Mouse (Mus musculus) embryo, embryonic 10 days (tissue): ENCODE data around the gene Atad1.
A peak's percentile ranks its signal among the peaks of the same experiment; 100 is the strongest.
"Not testable (repeated sequence)": the region's sequence is repeated elsewhere in the genome, so short reads cannot be mapped to it uniquely, and the experiment has no call there.

Experiments used
- DNase-seq: peaks from one replicate; pipeline ENCODE4 v3.0.0-alpha.2; 2015; ENCODE audit warnings: low spot score

The Atad1 gene

GRCm38 (mm10) chr19:32739686-32740085, at the start of gene Atad1:
Gene Atad1 (minus strand): TSS chr19:32739786.
- DNase-seq = no peak

- not testable (repeated sequence) for DNase-seq
Measured at GRCm38 (mm10) chr19:32788016-32788415, 48.4 kb upstream of the Atad1 start.

GRCm38 (mm10) chr19:32787388-32787787, 47.8 kb upstream of the Atad1 start:
- DNase-seq = not testable (repeated sequence)

GRCm38 (mm10) chr19:32781305-32782071, 41.9 kb upstream of the Atad1 start:
- DNase-seq = no peak

- DNase-seq = no peak
Measured at GRCm38 (mm10) chr19:32779131-32779530, 39.5 kb upstream of the Atad1 start.

GRCm38 (mm10) chr19:32778411-32778810, 38.8 kb upstream of the Atad1 start:
- DNase-seq = no peak

- DNase-seq = no peak
Measured at GRCm38 (mm10) chr19:32762493-32762892, 22.9 kb upstream of the Atad1 start.

- no peak for DNase-seq
Measured at GRCm38 (mm10) chr19:32761162-32761561, 21.6 kb upstream of the Atad1 start.

- DNase-seq = no peak
Measured at GRCm38 (mm10) chr19:32760499-32760898, 20.9 kb upstream of the Atad1 start.

GRCm38 (mm10) chr19:32759357-32760024, 19.9 kb upstream of the Atad1 start:
- no peak for DNase-seq

GRCm38 (mm10) chr19:32758793-32759161, 19.2 kb upstream of the Atad1 start:
- no peak for DNase-seq

- DNase-seq = peak; percentile 57
Measured at GRCm38 (mm10) chr19:32757831-32758792, 18.5 kb upstream of the Atad1 start.

GRCm38 (mm10) chr19:32756900-32757725, 17.5 kb upstream of the Atad1 start, which contains the start of gene Pten:
Gene Pten (plus strand): TSS chr19:32757497.
- DNase-seq = peak; percentile 97

GRCm38 (mm10) chr19:32756636-32756899, 17.0 kb upstream of the Atad1 start:
- no peak for DNase-seq

GRCm38 (mm10) chr19:32755792-32756635, 16.4 kb upstream of the Atad1 start:
- DNase-seq = peak; percentile 99

GRCm38 (mm10) chr19:32755104-32755791, 15.7 kb upstream of the Atad1 start:
- DNase-seq = no peak

GRCm38 (mm10) chr19:32754188-32755000, 14.8 kb upstream of the Atad1 start:
- peak; percentile 57 for DNase-seq

- no peak for DNase-seq
Measured at GRCm38 (mm10) chr19:32753386-32753785, 13.8 kb upstream of the Atad1 start.

GRCm38 (mm10) chr19:32752357-32752756, 12.8 kb upstream of the Atad1 start:
- DNase-seq = no peak
